Mouse (Mus musculus): ENCODE measurements around the gene Agps. TPM values are rescaled to one million over a fixed set of nuclear protein-coding genes. Genes with fewer than 3 reads are reported as not detected.

Agps gene
- total and polyA plus RNA-seq, 3 experiments, result 10.4 to 80.7 (median 77.9) TPM

Other genes starting within 250 kb of the Agps start
- gene Hnrnpa3, start 172.9 kb upstream of the Agps start, total RNA-seq (2014; fragmentation: Nextera tagmentation), result 576 and 627 TPM in 2 replicates
- gene Hnrnpa3, start 172.9 kb upstream of the Agps start, total RNA-seq (2017), result 136 and 215 TPM in 2 replicates
- 283 and 509 TPM in 2 replicates for gene Hnrnpa3, start 172.9 kb upstream of the Agps start, polyA plus RNA-seq (2012)
- gene Nfe2l2, start 127.5 kb upstream of the Agps start, total RNA-seq (2014; fragmentation: Nextera tagmentation), result 104 and 113 TPM in 2 replicates
- gene Nfe2l2, start 127.5 kb upstream of the Agps start, total RNA-seq (2017), result 96.8 and 99.5 TPM in 2 replicates
- 9.1 and 12.4 TPM in 2 replicates for gene Nfe2l2, start 127.5 kb upstream of the Agps start, polyA plus RNA-seq (2012)
- gene Ttc30b, start 106.4 kb downstream of the Agps start, total RNA-seq (2014; fragmentation: Nextera tagmentation), result 1.3 and 2.7 TPM in 2 replicates
- gene Ttc30b, start 106.4 kb downstream of the Agps start, total RNA-seq (2017), result 3.0 and 3.1 TPM in 2 replicates
- 0.44 and 0.51 TPM in 2 replicates for gene Ttc30b, start 106.4 kb downstream of the Agps start, polyA plus RNA-seq (2012)
- gene Ttc30a2, start 146.0 kb downstream of the Agps start, total RNA-seq (2014; fragmentation: Nextera tagmentation), result not detected in 2 replicates
- gene Ttc30a2, start 146.0 kb downstream of the Agps start, total RNA-seq (2017), result 0.05 and 0.06 TPM in 2 replicates
- not detected in 2 replicates for gene Ttc30a2, start 146.0 kb downstream of the Agps start, polyA plus RNA-seq (2012)
- not detected in 2 replicates for gene Ttc30a1, start 149.8 kb downstream of the Agps start, total RNA-seq (2014; fragmentation: Nextera tagmentation)
- gene Ttc30a1, start 149.8 kb downstream of the Agps start, total RNA-seq (2017), result 0.12 TPM in 1 of 2 replicates, not detected in the other
- gene Ttc30a1, start 149.8 kb downstream of the Agps start, polyA plus RNA-seq (2012), result not detected in 2 replicates